Mouse (Mus musculus) lung, adult 2 months (tissue): Measurements from ENCODE around the gene Tbc1d10a. TPM values are rescaled to one million over a fixed set of nuclear protein-coding genes. Genes with fewer than 3 reads are reported as not detected.

Source experiments
- DNase-seq: peaks from one replicate; pipeline ENCODE4 v3.0.0; 2022
- H3K4me1 ChIP-seq: fragments of 200-500 bp; 2 replicates; pipeline ENCODE4 v1.6.1; 2011; ENCODE audit warnings: low read length; ENCODE audit not compliant: control insufficient read depth, insufficient read depth
- H3K4me3 ChIP-seq: fragments of 200-500 bp; replicated peaks from 2 replicates; pipeline ENCODE3; 2011; ENCODE audit warnings: low read depth, mild to moderate bottlenecking, control low read depth, low read length; ENCODE audit errors: extremely low read depth
- CTCF ChIP-seq: fragments of 200-500 bp; IDR thresholded peaks from 2 replicates; pipeline ENCODE4 v1.5.1; 2011; ENCODE audit warnings: mild to moderate bottlenecking, low read length, control low read depth; ENCODE audit not compliant: insufficient read depth
- POLR2A ChIP-seq: fragments of 200-500 bp; IDR thresholded peaks from 2 replicates; pipeline ENCODE4 v1.6.1; 2011; ENCODE audit warnings: low read depth, mild to moderate bottlenecking, control low read depth, low read length, borderline replicate concordance; ENCODE audit errors: extremely low read depth
- WGBS: fragments of 180-500 bp; shearing (Covaris S2); methylation state at CpG from one replicate; pipeline ENCODE4 v1.1.7; 2018; 5-methylcytosine and 5-hydroxymethylcytosine counted together
- polyA plus RNA-seq: library from polyadenylated mRNA; depleted of rRNA; stranded (reverse); fragments of >200 nt; gene quantifications from 2 replicates; pipeline ENCODE4 v1.2.3, GENCODE M21; 2012; rRNA removed

Gene Tbc1d10a
- 72.8 and 78.3 TPM in 2 replicates for polyA plus RNA-seq

DNA sequence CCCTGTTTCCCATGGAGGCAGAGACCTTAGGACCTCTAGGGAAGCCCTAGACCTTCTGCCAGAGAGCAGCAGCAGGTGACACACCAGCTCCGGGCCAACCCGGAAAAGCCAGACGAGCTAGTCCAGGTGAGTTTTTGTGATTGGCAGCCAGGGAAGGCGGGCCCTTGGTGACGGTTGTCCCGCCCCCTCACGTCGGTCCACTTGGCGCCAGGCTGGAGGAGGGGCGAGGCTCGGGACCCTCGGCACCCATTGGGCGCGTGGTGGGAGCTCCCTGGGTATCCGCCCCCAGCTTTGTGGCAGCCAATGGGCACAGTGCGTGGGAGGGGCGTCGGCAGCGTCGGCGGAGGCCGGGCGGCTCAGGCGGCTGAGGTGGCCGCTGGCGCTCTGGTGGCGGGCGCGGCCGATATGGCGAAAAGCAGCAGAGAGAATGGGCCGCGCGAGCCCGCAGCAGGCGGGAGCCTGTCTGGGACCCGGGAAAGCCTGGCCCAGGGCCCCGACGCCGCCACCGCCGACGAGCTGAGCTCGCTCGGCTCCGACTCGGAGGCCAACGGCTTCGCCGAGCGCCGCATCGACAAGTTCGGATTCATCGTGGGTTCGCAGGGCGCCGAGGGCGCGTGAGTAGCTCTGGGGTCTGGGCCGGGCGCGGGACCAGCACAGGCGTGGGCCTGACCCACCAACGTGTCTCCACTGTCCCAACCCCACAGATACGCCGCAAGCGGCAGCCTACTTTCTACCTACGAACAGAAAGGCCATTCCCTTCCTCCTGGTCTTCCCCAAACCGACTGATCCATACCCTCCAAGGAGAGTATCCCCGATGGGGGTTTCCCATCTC is at the start of gene Tbc1d10a:
Tbc1d10a (plus strand) TSS at position 304 of the 832 bp plus-strand sequence.
- peak; percentile 98 for DNase-seq
- TF ChIP-seq CTCF (no peak), POLR2A (peak; percentile 77)
- WGBS, result under 1% methylated on average over 70 of the region's 71 CpGs
- peaks cover 20% of the 10 kb centered on the region for H3K4me1 ChIP-seq
- H3K4me3 ChIP-seq, result peak within 1 kb of the TSS; percentile 86

DNA sequence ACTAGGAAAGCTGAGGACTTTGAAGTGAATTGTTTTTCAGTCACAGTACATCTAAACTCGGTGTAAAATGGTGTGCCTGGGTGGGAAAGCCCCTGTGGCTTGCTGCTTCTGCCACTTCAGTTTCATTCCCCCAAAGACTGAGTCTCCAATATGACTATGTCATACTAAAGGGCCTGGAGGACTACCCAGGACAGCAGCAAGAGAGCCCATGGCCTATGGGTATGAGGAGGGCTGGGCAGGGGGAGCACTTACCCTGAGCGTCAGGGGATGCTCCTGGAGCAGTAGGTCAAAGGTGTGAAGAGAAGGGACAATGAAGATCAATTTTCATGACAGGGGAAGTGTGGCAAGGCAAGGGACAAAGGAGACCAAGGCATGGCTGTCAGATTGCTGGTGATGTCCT is 47.6 kb upstream of the Tbc1d10a start:
- no peak overlapping the region for H3K4me3 ChIP-seq
- WGBS, result 70% methylated on average over 2 of the region's 2 CpGs
- TF ChIP-seq POLR2A (no peak), CTCF (no peak)
- DNase-seq, result no peak
- H3K4me1 ChIP-seq, result peaks cover 15% of the 10 kb centered on the region

DNA sequence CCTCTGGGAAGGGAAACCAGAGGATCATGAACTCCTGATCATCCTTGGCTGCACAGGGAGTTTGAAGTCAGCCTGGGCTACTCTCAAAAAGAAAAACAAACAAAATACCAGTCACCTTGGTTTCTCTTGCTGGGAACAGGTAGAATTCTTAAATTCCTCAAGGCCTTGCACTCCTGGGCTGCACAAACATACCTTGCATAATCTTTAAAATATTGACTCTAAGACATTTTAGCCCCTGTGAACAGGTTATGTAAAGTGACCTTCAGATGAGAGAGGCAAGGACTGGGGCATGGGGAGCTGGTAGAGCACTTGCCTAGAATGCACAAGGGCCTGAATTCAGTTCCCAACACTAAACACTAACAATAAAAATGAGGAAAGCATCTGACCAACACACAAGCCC is 45.1 kb upstream of the Tbc1d10a start:
- TF ChIP-seq CTCF, result no peak
- DNase-seq, result no peak
- peaks cover 8% of the 10 kb centered on the region; the same call in 1 of the 2 replicates for H3K4me1 ChIP-seq
- no peak overlapping the region for H3K4me3 ChIP-seq

DNA sequence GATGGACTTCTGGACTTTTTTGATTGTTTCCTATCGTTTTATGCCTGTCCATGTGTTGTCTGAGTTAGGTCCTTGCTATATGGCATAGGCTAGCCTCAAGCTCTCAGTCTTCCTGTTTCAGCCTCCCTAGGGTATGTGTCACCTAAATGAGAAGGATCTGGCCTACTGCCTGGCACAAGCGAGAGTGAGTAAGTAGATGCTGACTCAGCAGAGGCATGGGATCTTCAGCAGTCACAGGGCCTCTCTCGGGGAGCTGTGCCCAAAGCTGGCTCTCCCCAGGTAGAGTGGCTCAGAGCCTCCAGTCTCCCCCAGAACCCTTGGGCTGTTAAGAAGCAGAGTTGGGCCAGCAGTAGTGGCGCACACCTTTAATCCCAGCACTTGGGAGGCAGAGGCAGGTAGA is 44.2 kb upstream of the Tbc1d10a start:
- WGBS, result 79% methylated on average over 4 of the region's 4 CpGs
- TF ChIP-seq POLR2A (no peak), CTCF (no peak)
- no peak for DNase-seq
- H3K4me1 ChIP-seq, result peaks cover 2% of the 10 kb centered on the region; the same call in 1 of the 2 replicates
- no peak overlapping the region for H3K4me3 ChIP-seq

DNA sequence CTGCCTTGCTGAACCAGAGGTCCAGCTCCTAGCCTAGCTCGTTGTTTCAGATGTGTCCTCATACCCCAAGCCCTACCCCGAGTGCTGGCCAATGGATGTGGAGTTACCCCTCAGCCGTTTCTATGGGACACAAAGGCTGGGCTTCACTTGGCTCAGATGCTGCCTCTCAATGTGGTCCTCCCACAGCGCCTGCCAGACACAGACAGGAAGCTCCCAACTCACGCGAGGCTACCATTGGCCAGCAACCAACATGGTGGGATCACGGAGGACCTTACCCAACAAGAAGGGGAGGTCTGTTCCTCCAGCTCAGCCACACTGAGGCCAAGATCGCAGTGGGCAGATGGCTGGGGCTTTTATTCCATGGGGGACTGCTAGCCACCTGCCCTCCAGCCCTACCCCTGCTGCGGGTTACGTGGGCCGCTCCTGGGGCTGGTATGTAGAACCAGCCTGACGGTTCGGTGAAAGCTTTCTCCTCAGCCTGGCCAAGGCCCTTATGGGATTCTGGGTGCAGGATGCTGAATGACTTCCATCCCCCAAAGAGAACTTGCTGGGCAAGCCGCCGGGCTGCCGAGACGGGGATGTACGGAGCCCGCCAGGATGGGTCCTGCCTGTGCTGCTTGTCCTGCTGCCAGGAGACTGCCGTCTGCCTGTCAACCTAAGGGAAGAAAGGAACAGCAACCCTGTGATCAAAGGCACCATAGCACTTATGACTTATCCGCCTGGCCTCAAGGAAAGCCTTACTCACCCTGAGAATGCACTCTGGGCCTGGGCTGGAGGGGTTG is 43.1 kb upstream of the Tbc1d10a start:
- WGBS, result 87% methylated on average over 21 of the region's 21 CpGs
- peaks cover 8% of the 10 kb centered on the region for H3K4me1 ChIP-seq
- TF ChIP-seq POLR2A, result no peak
- no peak for TF ChIP-seq CTCF
- no peak overlapping the region for H3K4me3 ChIP-seq
- DNase-seq, result no peak

DNA sequence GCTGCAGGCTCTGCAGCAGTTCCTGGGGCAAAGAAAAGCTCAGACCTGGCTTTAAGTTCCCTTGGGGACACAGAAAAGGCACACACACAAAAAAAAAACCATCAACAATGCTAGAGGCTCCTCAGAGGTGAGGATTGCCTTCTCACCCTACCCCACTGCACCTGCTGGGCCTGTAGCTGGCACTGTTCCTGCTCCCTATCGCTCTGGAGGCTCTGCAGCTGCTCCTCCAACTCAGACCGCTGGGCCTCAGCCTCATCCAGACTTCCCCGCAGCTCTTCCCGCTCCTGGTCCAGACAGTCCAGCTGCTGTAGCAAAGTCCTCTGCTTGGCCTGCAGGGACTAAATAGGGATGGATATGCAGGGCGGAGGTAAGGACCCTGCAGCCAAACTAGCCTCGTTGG is 40.2 kb upstream of the Tbc1d10a start:
- no peak overlapping the region for H3K4me3 ChIP-seq
- TF ChIP-seq CTCF (no peak), POLR2A (no peak)
- WGBS, result 75% methylated on average over 6 of the region's 6 CpGs
- no peak for DNase-seq
- H3K4me1 ChIP-seq, result peaks cover 10% of the 10 kb centered on the region

DNA sequence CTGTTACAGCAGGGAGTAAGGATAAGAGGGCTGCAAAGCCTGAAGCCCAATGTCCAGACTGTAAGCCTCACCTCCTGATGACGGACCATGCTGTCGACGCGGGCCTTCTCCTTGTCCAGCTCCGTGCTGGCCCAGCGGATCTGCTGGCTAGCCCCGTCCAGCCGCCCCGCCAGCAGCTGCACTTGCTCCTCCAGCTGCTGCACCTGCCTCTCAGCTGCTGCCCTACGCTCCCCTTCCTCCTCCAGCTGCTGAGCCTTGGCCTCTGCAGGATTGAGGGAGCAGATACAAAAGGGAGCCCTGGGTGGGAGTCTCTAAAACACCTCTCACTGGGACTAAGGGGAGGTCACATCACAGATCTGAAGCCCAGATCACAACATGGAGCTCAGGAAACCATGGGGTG is 39.5 kb upstream of the Tbc1d10a start:
- Histone ChIP-seq H3K4me3 (no peak overlapping the region), H3K4me1 (peaks cover 10% of the 10 kb centered on the region)
- TF ChIP-seq POLR2A (no peak), CTCF (no peak)
- WGBS, result 78% methylated on average over 10 of the region's 10 CpGs
- DNase-seq, result no peak

DNA sequence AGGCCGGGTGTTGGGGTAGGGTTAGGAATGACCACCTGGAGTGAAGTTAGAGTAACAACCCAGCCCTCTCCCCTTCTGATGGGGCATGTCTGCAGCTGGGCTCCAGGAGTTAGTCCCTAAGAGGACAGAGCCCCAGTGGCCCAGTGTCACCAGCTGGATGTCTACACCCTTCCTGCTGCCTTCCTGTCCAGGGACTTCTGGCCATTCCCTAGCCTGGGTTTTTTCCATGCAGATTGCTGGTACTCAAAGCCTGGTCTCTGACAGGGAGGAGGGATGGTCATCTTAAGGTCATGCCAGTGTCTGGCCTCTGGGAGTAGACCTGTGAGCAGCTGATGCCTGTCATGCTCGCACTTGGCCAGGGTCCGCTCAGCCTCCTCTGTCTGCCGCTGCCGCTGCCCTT is 38.5 kb upstream of the Tbc1d10a start:
- 69% methylated on average over 5 of the region's 5 CpGs for WGBS
- H3K4me1 ChIP-seq, result peaks cover 8% of the 10 kb centered on the region
- peak; percentile 31; the same call in 1 of the 2 replicates for TF ChIP-seq POLR2A
- no peak for TF ChIP-seq CTCF
- no peak overlapping the region for H3K4me3 ChIP-seq
- no peak for DNase-seq

DNA sequence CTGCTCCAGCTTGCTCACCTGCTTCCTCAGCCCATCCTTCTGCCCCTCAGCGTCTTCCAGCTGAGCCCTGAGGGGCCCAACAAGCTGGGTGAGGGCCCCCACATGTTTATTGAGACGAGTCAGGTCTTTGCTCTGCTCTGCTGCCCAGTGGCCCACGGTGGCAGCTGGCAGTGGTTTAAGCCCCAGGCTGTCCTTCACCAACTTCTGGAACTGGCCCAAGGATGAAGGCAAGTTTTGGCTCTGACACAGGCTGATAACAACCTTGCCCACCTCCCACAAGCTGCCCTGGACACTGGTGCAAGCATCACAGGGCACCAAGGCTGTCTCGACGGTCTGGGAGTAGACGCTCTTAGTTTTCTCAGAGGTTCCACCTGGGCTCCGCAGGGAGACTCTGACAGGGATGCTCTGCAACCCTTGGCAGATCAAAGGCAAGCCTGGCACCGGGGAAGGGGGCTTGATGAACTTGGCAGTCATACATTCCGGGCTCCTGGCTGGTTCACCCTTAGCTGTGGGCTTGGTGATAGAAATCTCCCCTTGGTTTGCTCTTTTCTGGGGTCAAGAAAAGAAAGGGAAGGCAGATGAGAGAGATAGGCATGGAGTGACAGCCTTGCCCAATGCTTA is 37.9 kb upstream of the Tbc1d10a start:
- Histone ChIP-seq H3K4me1 (peaks cover 8% of the 10 kb centered on the region), H3K4me3 (no peak overlapping the region)
- no peak for TF ChIP-seq CTCF
- TF ChIP-seq POLR2A, result no peak
- whole genome bisulfite sequencing, result 81% methylated on average over 9 of the region's 9 CpGs
- DNase-seq, result no peak
